Mouse (Mus musculus): ENCODE measurements around the gene Clstn3. TPM values are rescaled to one million over a fixed set of nuclear protein-coding genes. Genes with fewer than 3 reads are reported as not detected.
"Not testable (repeated sequence)": the region's sequence is repeated elsewhere in the genome, so short reads cannot be mapped to it uniquely, and the experiment has no call there.

Clstn3 gene
- total RNA-seq, 1 experiment from 2014 or later: 15.8 TPM

DNA sequence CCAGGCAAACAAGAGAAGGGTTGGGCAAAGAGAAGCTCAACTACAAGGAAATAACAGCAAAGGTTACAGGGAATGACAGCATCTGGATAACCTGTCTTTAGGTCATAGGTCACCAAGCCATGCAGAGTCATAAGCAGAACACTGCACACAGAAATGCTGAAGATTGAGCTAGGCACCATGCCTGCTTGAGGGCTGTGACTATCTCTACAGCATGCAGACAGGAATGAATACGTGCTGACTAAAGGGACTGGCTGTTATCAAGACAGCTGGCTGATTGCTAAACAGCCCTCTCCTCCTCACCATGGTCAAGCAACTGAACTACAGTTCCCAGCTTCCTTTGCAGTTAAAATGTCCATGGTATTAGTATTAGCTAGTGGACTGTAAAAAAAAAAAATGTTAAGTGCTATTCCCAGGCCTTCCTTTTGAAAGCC, 40.5 kb downstream of the Clstn3 start:
- ATAC-seq (replicated peaks; ENCODE audit: low read depth, poor library complexity, severe bottlenecking): peak; percentile 53

DNA sequence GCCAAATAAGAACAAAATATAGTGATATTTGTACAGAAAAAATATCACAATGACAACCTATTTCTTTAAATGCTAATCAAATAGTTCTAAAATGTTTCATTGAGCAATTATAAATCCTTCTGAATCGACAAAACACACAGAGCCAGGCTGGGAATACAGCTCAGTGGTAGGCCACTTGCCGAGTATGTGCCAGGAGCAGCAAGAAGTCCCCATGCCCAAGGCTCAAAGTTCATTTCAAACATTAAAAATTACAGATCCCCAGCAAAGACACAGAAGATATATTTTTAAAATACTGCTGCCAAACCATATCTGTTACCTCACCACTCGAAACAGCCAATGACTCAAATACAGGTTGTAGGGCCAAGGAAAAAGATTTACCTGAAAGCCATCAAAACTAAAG, 45.9 kb downstream of the Clstn3 start:
- ATAC-seq (replicated peaks; ENCODE audit: low read depth, poor library complexity, severe bottlenecking): no peak

DNA sequence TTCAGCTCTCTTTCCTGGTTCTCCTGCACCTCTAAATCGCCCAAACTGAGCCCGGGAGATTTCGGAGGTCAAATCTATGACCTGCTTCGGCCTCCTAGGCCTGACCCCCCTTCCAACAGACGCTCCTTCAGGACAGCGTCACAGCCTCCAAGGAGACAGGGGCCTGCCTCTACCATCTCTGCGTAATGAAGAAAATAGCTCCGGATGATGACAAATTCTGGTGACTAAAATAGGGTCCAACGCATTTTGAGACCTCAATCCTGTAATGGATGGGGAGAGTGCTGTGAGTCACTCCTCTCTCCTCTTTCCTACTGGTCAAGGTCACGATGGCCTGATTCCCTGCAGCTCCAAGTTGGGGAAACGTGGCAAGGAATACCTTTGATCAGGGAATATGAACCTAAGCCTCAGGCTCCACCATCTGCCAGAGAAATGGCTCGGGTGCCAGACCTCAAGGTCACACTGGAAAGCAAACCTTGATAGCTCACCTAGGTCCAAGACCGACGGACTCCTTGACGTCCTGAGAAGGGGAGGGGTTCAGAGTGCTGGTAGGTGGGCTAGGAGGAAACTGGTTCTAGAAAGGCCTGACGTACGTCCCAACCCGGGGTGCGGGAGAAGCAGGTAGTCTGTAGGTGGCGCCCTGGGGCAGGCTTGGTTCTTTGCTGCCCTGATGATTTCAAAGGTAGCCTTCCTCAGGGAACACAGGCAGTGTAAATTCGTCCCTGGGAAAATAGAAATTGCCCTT, 49.1 kb downstream of the Clstn3 start:
- peak; percentile 67 for ATAC-seq (replicated peaks; ENCODE audit: low read depth, poor library complexity, severe bottlenecking)

DNA sequence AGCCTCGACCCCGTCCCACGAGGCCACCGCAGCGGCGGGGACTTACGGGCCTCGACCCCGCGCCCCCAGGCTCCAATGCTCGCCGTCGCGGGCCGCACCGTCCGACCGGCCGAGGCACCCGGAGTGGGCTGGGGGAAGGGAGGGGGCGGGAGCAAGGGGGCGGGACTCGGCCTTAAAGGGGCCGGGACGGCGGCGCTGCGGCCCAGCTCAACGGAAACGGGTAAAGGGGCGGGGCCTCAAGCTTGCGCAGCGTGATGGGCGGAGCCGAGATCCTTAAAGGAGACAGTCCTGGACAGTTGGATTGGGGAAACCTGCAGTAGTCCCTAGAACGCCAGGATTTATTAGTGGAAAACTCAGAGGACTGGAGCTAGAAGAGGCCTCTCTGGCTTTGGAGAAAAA, 49.7 kb downstream of the Clstn3 start, which contains the start of gene Pex5:
Pex5 (minus strand) TSS at position 141 of the 399 bp plus-strand sequence.
- ATAC-seq (replicated peaks; ENCODE audit: low read depth, poor library complexity, severe bottlenecking): peak; percentile 76

DNA sequence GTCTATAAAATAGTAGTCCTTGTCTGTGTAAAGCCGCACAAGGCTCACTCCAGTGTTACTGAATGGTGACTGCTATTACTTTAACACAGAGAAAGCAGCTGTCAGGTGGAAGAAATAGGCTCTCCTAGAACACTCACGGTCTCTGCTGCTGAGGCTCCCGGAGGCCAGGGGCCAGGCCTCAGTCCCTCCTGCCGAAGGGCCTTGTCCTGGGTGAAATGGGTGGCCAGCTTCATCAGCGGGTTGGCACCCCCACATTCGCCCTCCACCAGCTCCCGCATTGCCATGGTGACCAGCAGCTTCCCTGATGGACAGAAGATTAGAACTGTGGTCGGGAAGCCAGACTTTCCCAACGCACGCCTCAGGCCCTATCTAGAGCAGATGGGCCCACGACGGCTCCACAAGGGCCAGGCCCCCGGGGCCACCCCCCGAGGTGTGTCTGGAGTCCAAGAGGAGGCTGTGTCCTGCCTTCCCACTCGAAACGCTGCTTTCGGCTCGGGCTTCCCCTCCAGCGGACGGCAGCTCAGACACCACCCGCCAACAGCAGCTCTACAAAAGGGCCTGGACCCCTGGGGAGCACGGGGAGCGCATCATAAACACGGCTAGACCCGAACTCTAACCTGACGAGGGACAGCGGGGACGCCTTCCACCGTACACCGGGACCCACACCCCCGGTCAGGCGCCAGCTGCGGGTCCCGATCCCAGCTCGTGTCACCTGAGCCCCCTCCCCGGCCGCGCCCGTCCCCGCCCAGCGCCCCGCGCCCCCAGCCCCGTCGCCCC, 50.3 kb downstream of the Clstn3 start:
- ATAC-seq (replicated peaks; ENCODE audit: low read depth, poor library complexity, severe bottlenecking): peak; percentile 45

DNA sequence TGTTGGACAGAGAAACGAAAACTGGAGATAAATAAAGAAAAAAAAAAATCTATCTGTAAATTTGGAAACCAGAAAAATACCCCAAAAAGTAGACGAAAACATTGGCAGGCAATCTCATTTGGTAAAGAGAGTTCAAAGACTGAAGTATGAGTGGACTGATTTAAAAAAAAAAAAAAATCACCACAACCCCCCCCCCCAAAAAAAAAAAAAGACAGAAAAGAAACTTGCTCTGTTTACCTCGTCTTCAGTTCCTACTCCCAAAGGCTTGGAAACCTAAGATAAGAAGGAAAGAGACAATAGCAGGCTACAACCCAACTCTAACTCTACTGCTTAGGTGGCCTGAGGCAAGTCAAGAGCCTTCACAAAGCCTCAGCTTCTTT, 50.8 kb downstream of the Clstn3 start:
- ATAC-seq (replicated peaks; ENCODE audit: low read depth, poor library complexity, severe bottlenecking): no peak; the same call in 1 of the 2 replicates

DNA sequence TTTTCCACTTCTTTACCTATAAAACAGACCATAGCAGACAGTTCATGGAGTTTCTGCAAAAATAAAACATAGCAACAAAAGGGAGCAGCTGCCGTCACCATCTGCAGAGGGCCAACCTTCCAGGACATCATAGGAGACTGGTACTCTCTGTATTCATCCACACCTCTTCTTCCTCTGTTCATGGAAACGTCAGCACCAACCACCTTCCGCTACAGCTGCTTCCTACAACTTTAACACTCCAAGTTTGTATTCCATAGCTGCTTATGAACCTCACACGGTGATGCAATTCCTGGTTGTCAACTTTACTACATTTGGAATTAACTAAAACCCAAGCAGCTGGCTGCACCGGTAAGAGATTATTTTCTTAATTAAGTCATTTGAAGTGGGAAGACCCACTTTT, 56.2 kb downstream of the Clstn3 start:
- ATAC-seq (replicated peaks; ENCODE audit: low read depth, poor library complexity, severe bottlenecking): no peak

DNA sequence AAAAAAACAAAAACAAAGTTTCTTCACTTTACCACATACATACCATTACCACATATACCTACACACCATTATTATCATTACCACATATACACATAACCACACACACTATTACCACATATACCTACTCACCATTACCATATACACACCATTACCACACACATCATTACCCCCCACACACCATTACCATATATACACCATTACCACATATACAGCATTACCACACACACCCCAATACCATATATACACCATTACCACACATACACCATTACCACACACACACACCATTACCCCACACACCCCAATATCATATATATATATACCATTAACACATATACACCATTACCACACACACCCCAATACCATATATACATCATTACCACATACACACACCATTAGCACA, 57.4 kb downstream of the Clstn3 start:
- ATAC-seq (replicated peaks; ENCODE audit: low read depth, poor library complexity, severe bottlenecking): peak; percentile 22; the same call in 1 of the 2 replicates

DNA sequence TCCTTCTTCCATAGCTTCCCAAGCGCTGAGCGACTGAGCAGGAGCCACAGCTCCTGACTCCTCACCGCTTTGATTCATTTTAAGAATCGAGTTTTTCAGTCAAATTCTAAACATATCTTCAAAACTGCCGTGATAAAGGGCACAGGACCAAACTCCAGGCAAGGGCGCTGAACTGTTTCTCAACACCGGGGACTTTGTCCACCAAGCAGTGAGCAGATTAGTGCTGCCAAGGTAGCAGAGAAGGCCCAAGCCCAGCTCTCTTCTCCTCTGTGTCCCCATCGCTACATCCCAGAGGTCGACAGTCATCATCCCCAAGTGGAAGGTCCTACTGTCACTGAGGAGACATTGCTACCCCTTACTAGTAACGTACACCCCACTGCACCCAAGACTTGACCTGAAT, 58.3 kb downstream of the Clstn3 start:
- ATAC-seq (replicated peaks; ENCODE audit: low read depth, poor library complexity, severe bottlenecking): no peak

DNA sequence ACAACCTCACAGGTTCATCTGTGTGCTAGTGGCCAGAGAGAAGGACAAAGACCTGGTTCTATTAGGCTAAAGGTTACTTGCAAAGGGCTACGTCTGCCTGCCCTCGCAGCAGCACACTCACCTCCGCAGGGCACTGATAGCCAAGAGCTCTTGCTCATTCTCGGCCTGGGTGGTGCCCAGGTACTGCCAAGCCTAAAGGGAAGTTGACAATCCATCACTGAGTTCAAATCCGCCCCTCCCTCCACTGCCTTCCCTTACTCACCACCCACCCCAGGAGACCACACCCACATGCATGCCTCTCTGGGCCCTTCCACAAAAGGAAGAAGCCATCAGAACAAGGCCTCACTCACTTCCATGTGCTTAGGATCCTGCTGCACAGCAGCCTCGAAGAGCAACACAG, 64.9 kb downstream of the Clstn3 start:
- no peak for ATAC-seq (replicated peaks; ENCODE audit: low read depth, poor library complexity, severe bottlenecking)

DNA sequence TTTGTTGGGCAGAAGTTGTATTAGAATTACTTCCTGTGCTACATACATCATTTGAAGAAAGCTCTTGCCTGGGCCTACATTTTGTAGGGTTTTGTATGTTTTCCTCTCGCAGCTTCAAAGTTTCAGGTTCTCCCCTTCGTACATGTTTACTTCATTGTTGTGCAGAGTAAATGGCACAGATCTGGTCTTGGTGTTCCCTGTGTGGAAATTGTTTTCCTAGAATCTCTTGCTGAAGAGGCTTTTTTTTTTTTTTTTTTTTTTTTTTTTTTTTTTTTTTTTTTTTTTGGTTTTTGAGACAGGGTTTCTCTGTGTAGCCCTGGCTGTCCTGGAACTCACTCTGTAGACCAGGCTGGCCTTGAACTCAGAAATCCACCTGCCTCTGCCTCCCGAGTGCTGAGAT, 69.6 kb downstream of the Clstn3 start:
- ATAC-seq (replicated peaks; ENCODE audit: low read depth, poor library complexity, severe bottlenecking): not testable (repeated sequence)

Other genes starting within 250 kb of the Clstn3 start
- not detected in 2 replicates for gene Vmn2r27, start 232.9 kb downstream of the Clstn3 start, total RNA-seq (2017)
- 2.0 and 5.8 TPM in 2 replicates for gene Cd163, start 160.1 kb downstream of the Clstn3 start, total RNA-seq (2017)
- gene Pex5, start 49.7 kb downstream of the Clstn3 start, total RNA-seq (2017): 19.9 and 20.5 TPM in 2 replicates
- gene C1rl, start 28.3 kb upstream of the Clstn3 start, total RNA-seq (2017): 1.9 and 2.7 TPM in 2 replicates
- 1.7 and 3.9 TPM in 2 replicates for gene C1ra, start 47.6 kb upstream of the Clstn3 start, total RNA-seq (2017)
- gene C1s1, start 77.6 kb upstream of the Clstn3 start, total RNA-seq (2017): not detected in 2 replicates
- not detected in 2 replicates for gene C1rb, start 105.5 kb upstream of the Clstn3 start, total RNA-seq (2017)
- 0.23 TPM in 1 of 2 replicates, not detected in the other for gene C1s2, start 171.3 kb upstream of the Clstn3 start, total RNA-seq (2017)
- gene Lpcat3, start 198.2 kb upstream of the Clstn3 start, total RNA-seq (2017): 31.5 and 34.1 TPM in 2 replicates
- gene Emg1, start 247.4 kb upstream of the Clstn3 start, total RNA-seq (2017): 222 and 280 TPM in 2 replicates
- 402 and 404 TPM in 2 replicates for gene Phb2, start 247.5 kb upstream of the Clstn3 start, total RNA-seq (2017)